Mouse (Mus musculus): ENCODE measurements around the gene Por.

- TF ChIP-seq GATA1 (IDR thresholded peaks at IDR 0.05; ENCODE audit: borderline replicate concordance, low read length): no peak
- no peak for TF ChIP-seq CTCF (IDR thresholded peaks at IDR 0.05; ENCODE audit: low read depth, low read length)
- TF ChIP-seq TAL1 (conservative IDR thresholded peaks at IDR 0.05; ENCODE audit: low read depth, low read length): no peak
- TF ChIP-seq POLR2AphosphoS5 (IDR thresholded peaks at IDR 0.05; ENCODE audit: insufficient replicate concordance, low read depth, low read length): no peak
- no peak for TF ChIP-seq GATA2 (IDR thresholded peaks at IDR 0.05; ENCODE audit: borderline replicate concordance, low read depth, low read length)
These were observed 29.4 kb upstream of the Por start for GRCm38 (mm10) chr5:135640459-135640789.

All from G1E (cell line).